Mouse (Mus musculus): Measurements from ENCODE around the gene Gm8362.
"Not testable (repeated sequence)": the region's sequence is repeated elsewhere in the genome, so short reads cannot be mapped to it uniquely, and the experiment has no call there.

The Gm8362 gene

GRCm38 (mm10) chr14:6774311-6774710, at the start of gene Gm8362:
Gm8362 (minus strand) TSS chr14:6774411.
- not testable (repeated sequence) for DNase-seq (ENCODE audit: extremely low read depth, insufficient read length, low spot score)

GRCm38 (mm10) chr14:6823297-6823696, 49.1 kb upstream of the Gm8362 start:
- DNase-seq (ENCODE audit: extremely low read depth, insufficient read length, low spot score): not testable (repeated sequence)

GRCm38 (mm10) chr14:6757231-6757536, 17.0 kb downstream of the Gm8362 start:
- DNase-seq (ENCODE audit: extremely low read depth, insufficient read length, low spot score): not testable (repeated sequence)

- DNase-seq (ENCODE audit: extremely low read depth, insufficient read length, low spot score): peak; percentile 36
Observed at GRCm38 (mm10) chr14:6756384-6757230, 17.6 kb downstream of the Gm8362 start.

- DNase-seq (ENCODE audit: extremely low read depth, insufficient read length, low spot score): not testable (repeated sequence)
Observed at GRCm38 (mm10) chr14:6742232-6742631, 32.0 kb downstream of the Gm8362 start, which contains the start of gene Gm3636. Gm3636 (minus strand) TSS chr14:6742332.

GRCm38 (mm10) chr14:6720151-6720550, 54.1 kb downstream of the Gm8362 start, which contains the start of gene Gm8050:
Gm8050 (minus strand) TSS chr14:6720251.
- DNase-seq (ENCODE audit: extremely low read depth, insufficient read length, low spot score): not testable (repeated sequence)

All from 3134 (cell line).